Mouse (Mus musculus): ENCODE measurements around the gene Auts2.

- no peak for TF ChIP-seq POLR2A (IDR thresholded peaks at IDR 0.05; ENCODE audit: borderline replicate concordance, low read depth, low read length)
- no peak for TF ChIP-seq CTCF (IDR thresholded peaks at IDR 0.05; ENCODE audit: low read depth, low read length)
These were observed 1093.8 kb downstream of the Auts2 start for GRCm38 (mm10) chr5:131449181-131449868.

Measured in bone marrow macrophage, adult 2 months (primary cell).